Mouse (Mus musculus) left cerebral cortex, adult 2 months (tissue): ENCODE measurements at regions not wholly inside any gene's neighbourhood (a gene's known extent, or its start where the extent isn't known, plus 50 kb on each side); places are given as distances from the start of the nearest gene placed in this dataset.

Experiments used
- DNase-seq, 2 experiments: peaks; one replicate each; pipeline ENCODE4 v3.0.0; 2021 to 2022; ENCODE audit warnings: low spot score in 2 of 2, mixed read lengths in 1 of 2; ENCODE audit errors: extremely low spot score in 1 of 2
- H3K27ac ChIP-seq: fragments of 200-600 bp; 2 replicates; pipeline ENCODE4 v1.8.1; 2022
- H3K4me3 ChIP-seq: fragments of 200-600 bp; 2 replicates; pipeline ENCODE4 v1.8.1; 2022
- CTCF ChIP-seq: fragments of 200-600 bp; IDR thresholded peaks from 2 replicates; pipeline ENCODE4 v1.8.1; 2022; ENCODE audit warnings: antibody characterized with exemption, mild to moderate bottlenecking, moderate library complexity
- intact Hi-C: fragments of 180-260 bp; cut with DNase I; formaldehyde crosslinking; loops from one replicate; pipeline ENCODE4 v1.15.1; 2025

GRCm38 (mm10) chr9:87383513-87383912 is 128.2 kb upstream of the Cep162 start:
- no peak overlapping the region for H3K27ac ChIP-seq
- TF ChIP-seq CTCF, result no peak
- no peak overlapping the region for H3K4me3 ChIP-seq
- intact Hi-C loops, result no loop called here
- DNase-seq, result no peak

- no peak for TF ChIP-seq CTCF
Measured at GRCm38 (mm10) chr9:87377921-87378320, 122.6 kb upstream of the Cep162 start.

DNA sequence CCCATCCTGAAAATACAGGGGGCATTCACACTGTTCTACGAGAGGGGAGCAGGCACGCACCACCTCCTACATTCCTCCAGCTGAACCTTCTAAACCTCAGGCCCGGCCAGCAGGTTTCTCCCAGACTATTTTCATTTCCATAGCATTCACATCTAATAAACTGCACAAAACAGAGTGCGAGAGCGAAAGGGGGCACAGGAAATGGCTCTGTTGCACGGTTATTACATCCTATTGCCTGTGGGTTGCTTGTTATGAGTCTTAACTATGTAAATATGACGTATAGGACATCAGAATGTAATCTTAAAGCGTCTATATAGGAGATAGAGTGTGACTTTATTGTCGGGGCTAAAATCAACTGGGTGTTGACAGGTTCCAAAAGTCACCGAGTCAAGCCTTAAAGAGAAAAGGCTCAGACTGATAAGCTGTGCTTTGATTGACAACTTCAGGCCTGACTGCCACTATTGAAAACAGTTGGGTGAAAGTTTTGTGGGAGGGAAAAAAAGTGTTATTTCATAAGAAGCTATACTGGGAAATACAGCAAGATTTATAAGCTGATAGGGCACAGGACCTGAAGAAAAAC is 121.5 kb upstream of the Cep162 start:
- no peak for DNase-seq
- Histone ChIP-seq H3K27ac (no peak overlapping the region), H3K4me3 (no peak overlapping the region)
- TF ChIP-seq CTCF, result no peak
- intact Hi-C loops, result no loop called here

More at GRCm38 (mm10) chr9:87377921-87378320, 122.6 kb upstream of the Cep162 start:
- intact Hi-C loops, result no loop called here
- no peak overlapping the region for H3K4me3 ChIP-seq
- no peak overlapping the region for H3K27ac ChIP-seq
- no peak for DNase-seq

- no peak for DNase-seq
- intact Hi-C loops, result no loop called here
- Histone ChIP-seq H3K4me3 (no peak overlapping the region), H3K27ac (no peak overlapping the region)
- no peak for TF ChIP-seq CTCF
Measured at GRCm38 (mm10) chr9:87372251-87372905, 117.0 kb upstream of the Cep162 start.

- no peak for TF ChIP-seq CTCF
- no peak overlapping the region for H3K4me3 ChIP-seq
- H3K27ac ChIP-seq, result no peak overlapping the region
- intact Hi-C loops, result no loop called here
- DNase-seq, result no peak
Measured at GRCm38 (mm10) chr9:87369059-87369458, 113.7 kb upstream of the Cep162 start.

DNA sequence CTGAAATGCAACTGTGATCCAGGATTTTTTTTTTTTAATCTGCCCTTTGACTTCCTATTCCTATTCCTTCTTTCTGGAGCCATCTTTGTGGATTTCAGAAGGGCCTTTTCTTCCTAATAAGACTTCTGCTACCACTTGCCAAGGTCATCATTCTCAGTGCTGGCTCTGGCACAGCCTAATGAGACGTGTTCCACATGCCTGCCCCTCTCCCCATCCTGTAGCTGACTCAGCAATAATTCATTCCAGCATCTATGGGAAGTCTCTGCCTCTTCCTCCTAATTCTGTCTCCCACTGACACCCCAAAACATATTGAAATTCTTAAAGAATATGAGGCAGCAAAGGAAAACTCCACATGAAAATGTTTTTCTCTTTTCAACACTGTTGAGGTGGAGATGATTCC is 91.7 kb upstream of the Cep162 start:
- H3K4me3 ChIP-seq, result no peak overlapping the region
- intact Hi-C loops, result no loop called here
- no peak for DNase-seq
- H3K27ac ChIP-seq, result no peak overlapping the region
- no peak for TF ChIP-seq CTCF

DNA sequence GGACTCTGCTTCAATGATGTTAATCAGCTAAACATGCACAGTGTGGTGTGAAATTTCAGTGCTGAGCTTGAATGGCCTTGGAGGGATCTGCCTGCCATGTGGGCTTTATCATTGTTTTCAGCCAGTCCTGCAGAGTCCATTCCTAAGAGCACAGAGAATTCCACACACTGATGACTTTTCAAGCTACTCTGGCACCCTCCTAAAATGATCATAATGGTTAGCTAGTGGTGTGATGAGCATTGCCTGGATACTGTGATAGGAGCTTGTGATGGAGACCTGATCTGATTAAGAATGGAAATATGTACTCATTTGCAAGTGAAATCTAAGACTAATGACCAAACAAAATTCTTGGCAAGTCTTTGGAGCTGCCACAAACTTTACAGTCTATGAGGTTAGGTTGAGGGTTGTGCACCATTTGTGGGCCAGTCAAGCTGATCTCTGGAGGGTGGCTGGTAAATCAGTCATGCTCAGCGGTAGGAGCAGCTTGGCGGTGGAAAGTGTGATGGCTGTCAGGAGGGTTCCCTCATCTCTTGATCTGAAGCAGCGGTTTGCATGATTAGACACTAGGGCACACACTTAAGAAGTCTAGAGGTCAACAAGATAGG is 91.0 kb upstream of the Cep162 start:
- no peak overlapping the region for H3K27ac ChIP-seq
- DNase-seq, result no peak
- intact Hi-C loops, result no loop called here
- TF ChIP-seq CTCF, result no peak
- H3K4me3 ChIP-seq, result no peak overlapping the region

DNA sequence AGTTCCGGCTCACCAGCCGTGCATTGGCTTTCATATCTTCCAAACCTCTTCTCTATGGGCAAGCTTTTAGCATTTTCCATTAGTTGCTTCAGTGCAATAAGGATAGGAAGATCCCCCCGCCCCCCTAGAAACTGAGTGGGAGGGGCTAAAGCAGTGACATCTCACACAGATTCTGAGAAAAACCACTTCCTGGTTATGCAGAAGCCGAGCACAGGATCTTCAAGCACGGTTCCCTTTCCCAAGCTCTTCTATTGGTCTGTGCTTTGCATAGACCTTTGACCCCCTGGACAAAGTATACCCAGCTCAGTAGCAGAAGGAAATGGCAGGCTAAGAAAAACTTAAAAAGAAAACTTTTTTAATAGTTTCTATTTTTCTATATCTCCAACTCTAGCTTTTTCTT is 86.1 kb upstream of the Cep162 start:
- no peak overlapping the region for H3K4me3 ChIP-seq
- H3K27ac ChIP-seq, result no peak overlapping the region
- intact Hi-C loops, result no loop called here
- DNase-seq, result no peak
- no peak for TF ChIP-seq CTCF

- Histone ChIP-seq H3K4me3 (no peak overlapping the region), H3K27ac (no peak overlapping the region)
- no peak for DNase-seq
- TF ChIP-seq CTCF, result peak; percentile 47
- intact Hi-C loops, result no loop called here
Measured at GRCm38 (mm10) chr9:87326374-87327295, 71.3 kb upstream of the Cep162 start.

DNA sequence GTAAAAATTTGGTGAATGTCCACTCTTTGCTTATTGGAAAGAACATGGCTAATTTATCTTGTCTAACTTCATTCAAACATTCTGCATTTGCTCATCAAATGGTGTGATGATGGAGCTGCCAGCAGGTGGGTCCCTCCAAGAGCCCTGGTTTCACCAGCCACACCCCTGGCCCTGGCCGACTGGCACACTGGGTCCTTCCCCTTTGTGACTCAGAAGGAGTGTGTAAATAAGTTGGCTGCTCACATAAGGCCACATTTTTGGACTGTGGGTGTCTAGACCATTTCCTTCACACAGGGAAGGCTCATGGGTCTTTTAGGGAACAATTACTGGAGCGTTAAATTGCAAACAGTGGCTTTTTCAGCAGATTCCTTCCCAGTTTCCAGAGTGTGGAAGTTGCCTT is 68.4 kb upstream of the Cep162 start:
- DNase-seq, result no peak
- intact Hi-C loops, result no loop called here
- H3K27ac ChIP-seq, result no peak overlapping the region
- no peak overlapping the region for H3K4me3 ChIP-seq
- no peak for TF ChIP-seq CTCF

DNA sequence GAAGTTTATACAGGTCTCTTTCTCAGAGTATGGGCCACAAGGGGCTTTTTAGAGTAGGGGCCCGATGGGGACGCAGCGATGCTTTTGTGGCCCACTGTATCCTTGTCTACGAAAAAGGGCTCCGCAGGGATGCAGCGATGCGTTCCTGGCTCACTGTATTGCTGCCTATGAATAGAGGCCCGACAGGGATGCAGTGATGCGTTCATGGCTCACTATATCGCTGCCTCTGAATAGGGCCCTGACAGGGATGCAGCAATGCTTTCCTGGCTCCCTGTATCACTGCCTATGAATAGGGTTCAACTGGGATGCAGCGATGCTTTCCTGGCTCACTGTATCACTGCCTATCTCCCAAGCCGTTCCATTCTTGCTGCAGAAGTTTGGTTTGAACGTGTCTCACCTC is 65.4 kb upstream of the Cep162 start:
- H3K27ac ChIP-seq, result no peak overlapping the region
- intact Hi-C loops, result no loop called here
- no peak for TF ChIP-seq CTCF
- no peak for DNase-seq
- H3K4me3 ChIP-seq, result no peak overlapping the region

DNA sequence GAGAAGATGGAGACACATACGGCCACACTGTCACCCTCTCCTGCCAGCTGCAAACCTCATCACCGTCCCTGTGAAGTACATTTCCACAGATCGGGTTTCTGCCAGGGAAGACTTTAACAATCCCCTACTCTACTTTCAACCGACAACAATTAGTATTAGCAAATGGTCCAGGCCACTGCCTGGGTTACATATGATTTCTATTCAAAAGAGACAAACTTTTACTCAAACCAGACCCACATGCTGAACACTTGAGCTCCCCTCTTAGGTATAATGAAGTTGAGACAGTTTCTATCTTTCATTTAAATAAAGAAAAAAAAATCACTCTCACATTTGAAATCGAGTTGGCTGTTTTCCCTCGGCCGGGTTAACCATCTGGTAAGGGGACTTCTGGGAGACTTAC is 63.4 kb upstream of the Cep162 start:
- Histone ChIP-seq H3K27ac (no peak overlapping the region), H3K4me3 (no peak overlapping the region)
- no peak for TF ChIP-seq CTCF
- no peak for DNase-seq
- intact Hi-C loops, result no loop called here
